Mouse (Mus musculus): Measurements from ENCODE around the gene Gm12800.
"Not testable (repeated sequence)": the region's sequence is repeated elsewhere in the genome, so short reads cannot be mapped to it uniquely, and the experiment has no call there.

Gm12800 gene

DNA sequence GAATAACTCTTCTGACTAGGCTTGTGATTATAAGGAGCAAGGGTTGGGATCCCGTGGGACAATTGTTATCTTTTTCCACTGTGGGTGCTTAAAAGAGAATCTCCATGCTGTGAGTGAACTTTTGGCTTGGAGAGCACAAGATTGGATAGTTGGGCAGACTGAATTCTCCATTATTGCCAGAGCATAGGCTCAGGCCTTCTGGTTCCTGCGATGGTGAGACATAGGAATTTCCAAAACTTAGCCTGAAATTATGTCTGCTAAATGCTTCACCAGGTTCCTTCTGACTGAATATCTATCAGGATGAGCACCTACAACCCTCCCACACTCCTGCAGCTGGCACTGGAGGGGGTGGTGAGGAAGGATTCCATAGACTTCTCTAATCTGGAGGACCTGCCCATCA lies at the start of gene Gm12800:
Gene Gm12800 (plus strand): TSS at position 301 of the 400 bp plus-strand sequence.
- not testable (repeated sequence) for DNase-seq (ENCODE audit: low read depth)

DNA sequence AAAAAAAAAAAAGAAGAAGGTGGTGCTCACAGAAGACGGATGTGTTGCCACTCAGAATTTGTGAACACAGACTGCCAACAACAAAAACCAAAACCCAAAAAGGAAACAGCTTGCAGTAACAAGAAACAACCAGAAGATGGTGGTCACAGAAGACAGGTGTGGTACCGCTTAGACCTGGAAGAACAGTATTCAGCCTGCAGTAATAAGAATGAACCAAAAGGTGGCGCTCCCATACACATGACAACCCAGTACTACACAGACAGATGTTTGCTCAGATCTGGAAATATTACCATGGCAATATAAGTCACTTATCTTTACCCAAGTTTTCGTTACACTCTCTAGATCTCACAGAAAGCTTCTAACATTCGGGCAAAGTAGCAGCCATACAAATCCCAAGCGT lies 48.0 kb upstream of the Gm12800 start:
- DNase-seq (ENCODE audit: low read depth) = peak; percentile 12

DNA sequence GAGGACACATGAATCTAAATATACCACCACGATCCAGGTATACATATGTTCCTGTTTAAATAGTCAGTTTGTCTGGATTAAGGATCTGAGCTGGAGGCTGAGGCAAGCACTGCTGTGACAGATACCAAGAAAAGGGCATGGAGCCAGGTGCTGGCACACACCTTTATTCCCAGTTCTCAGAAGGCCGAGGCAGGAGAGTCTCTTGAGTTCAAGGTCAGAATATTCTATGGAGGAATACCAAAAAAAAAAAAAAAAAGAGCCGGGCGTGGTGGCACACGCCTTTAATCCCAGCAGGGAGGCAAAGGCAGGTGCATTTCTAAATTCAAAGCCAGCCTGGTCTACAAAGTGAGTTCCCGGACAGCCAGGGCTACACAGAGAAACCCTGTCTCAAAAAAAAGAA lies 46.6 kb upstream of the Gm12800 start:
- DNase-seq (ENCODE audit: low read depth) = no peak

DNA sequence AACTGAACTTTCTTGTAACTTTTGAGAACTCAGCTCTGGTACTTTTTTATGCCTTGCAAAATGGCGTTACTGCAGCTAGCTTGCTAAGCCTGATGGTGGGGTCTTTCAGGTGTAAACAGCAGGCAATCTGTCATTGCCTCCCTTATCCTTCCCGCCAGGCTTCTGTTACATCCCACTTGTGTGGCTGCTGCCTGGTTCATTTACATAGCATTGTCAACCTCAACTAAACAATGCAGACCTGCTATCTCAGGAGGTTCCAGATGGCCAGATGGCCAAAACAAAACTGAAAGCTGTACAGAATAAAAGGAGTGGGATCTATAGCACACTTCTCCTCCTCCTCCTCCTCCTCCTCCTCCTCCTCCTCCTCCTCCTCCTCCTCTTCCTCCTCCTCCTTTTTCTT lies 36.9 kb upstream of the Gm12800 start:
- not testable (repeated sequence) for DNase-seq (ENCODE audit: low read depth)

DNA sequence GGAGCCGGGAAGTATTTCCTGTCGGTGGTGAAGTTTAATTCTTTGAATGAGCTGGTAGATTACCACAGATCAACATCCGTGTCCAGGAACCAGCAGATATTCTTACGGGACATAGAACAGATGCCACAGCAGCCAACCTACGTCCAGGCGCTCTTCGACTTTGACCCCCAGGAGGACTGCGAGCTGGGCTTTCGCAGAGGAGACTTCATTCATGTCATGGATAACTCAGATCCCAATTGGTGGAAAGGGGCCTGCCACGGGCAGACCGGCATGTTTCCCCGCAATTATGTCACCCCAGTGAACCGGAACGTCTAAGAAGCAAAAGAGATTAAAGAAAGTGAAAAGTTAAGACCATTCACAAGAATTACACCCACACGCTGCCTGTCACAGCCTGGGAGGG lies 33.2 kb upstream of the Gm12800 start:
- DNase-seq (ENCODE audit: low read depth) = not testable (repeated sequence)

DNA sequence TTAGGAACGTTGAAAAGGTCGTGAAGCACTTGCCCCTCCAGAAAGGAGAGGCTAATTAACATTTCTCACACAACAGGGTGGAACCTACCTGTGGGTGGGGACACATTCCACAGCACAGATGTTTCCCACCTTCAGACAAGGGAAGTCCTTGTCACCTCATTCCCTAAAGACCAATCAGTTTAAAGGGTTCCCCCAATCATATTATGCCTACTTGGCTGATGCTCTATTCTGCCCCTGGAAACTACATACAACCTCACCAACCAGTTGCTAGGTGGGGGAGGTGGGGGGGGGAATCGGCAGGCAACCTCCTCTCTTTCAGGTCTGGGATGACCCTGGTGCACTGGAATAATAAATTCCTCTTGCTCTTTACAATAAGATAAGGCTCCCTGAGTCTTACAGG lies 25.3 kb upstream of the Gm12800 start:
- no peak for DNase-seq (ENCODE audit: low read depth)

DNA sequence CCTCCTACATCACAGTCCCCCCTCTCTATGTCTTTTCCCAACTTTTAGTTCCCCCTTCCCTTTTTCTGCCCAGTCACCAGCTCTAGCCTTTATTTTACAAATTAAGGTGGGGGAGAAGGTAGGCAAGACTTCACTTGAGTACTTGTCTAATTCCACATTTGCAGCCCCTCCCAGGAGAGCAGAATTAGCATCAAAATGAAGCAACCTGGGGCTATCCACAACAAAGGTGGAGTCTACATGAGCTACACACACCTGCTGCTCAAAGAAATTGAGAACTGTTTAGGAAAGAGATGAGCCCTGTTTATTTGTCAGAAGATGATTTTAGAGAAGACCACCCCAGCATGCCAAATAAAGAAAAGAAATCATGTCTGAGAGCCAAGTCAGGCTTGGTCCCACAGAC lies 19.5 kb upstream of the Gm12800 start:
- no peak for DNase-seq (ENCODE audit: low read depth)

DNA sequence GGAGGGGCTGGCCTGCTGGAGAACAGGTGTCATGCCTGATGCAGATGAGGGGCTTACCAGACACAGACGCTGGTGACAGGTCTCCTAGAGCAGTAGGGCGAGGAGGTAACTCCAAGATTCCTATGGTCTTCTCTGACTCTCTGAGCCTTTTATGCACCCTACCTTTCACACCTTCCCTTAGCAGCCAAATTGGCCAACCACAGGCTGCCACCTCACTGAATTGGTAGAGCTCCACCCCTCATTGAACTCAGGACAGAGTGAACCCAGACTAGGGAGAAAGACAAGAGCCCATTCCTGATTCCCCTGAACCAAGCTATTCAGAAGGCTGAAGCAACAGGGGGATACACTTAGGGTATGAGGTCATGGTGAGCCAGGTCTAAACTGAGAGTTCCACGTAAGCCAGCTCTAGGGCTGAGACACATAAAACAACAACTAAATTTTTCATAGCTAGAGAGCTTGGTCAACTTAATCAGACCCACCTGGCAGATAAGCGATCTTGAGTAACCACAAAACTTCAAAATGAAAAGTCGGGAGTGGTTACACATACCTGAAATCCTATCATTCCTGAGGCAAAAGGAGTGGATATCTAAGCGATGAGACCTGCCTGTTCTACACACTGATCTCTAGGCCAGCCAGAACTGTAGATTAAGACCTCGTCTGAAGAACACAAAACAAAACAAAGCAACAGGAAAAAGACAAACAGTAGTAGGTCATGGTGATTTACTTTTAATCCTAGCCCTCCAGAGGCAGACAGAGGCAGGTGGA lies 15.1 kb upstream of the Gm12800 start, which contains the start of gene C130073F10Rik:
Gene C130073F10Rik (minus strand): TSS at position 134 of the 765 bp plus-strand sequence.
- no peak for DNase-seq (ENCODE audit: low read depth)

DNA sequence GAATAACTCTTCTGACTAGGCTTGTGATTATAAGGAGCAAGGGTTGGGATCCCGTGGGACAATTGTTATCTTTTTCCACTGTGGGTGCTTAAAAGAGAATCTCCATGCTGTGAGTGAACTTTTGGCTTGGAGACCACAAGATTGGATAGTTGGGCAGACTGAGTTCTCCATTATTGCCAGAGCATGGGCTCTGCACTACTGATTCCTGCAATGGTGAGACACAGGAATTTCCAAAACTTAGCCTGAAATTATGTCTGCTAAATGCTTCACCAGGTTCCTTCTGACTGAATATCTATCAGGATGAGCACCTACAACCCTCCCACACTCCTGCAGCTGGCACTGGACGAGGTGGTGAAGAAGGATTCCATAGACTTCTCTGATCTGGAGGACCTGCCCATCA lies 31.2 kb downstream of the Gm12800 start, which contains the start of gene Gm12794:
Gene Gm12794 (plus strand): TSS at position 301 of the 400 bp plus-strand sequence.
- not testable (repeated sequence) for DNase-seq (ENCODE audit: low read depth)
